Mouse (Mus musculus): ENCODE results near the gene Erich4.
"Not testable (repeated sequence)": the region's sequence is repeated elsewhere in the genome, so short reads cannot be mapped to it uniquely, and the experiment has no call there.

The Erich4 gene

DNA sequence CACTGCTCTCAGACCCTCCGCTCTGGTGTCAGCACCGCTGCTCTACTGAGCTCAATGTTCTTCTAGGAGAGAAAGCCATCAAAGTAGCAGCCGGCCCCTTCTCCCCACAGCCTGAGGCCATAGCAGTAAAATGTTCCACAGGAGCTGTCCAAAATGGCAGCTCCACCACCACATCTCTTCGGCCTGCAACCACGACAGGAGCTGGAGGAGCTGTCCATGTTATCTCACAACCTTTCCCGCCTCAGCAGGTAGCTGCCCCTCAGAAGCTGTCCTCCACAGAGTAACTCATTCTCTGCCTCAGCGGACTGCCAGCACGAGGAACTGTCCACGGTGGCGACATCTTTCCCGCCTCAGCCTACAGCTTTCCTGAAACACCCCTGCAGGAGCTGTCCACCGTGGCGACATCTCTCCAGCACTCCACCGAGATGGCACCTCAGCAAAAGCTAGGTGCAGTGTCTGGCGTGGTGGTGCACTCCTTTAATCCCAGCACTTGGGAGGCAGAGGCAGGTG lies 33.3 kb downstream of the Erich4 start:
- DNase-seq (ENCODE audit: extremely low read depth, low read depth, low spot score), result no peak

DNA sequence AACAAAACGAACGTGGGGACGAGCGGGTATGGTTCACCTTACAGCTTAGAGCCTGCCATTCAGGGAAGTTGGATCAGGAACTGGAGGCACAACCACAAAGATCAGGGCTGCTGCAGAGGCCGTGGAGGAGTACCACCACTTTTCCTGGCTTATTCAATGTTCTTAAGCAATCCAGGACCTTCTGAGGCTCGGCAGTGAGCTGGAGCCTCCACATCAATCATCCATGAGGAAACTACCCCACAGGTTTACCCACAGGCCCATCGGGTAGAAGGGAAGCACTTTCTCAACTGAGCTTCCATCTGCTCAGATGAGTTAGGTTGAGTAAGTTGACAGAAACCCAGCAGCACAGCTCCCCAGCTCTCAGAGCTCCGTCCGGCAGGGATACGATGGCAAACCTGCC lies 36.3 kb downstream of the Erich4 start:
- no peak for DNase-seq (ENCODE audit: extremely low read depth, low read depth, low spot score)

DNA sequence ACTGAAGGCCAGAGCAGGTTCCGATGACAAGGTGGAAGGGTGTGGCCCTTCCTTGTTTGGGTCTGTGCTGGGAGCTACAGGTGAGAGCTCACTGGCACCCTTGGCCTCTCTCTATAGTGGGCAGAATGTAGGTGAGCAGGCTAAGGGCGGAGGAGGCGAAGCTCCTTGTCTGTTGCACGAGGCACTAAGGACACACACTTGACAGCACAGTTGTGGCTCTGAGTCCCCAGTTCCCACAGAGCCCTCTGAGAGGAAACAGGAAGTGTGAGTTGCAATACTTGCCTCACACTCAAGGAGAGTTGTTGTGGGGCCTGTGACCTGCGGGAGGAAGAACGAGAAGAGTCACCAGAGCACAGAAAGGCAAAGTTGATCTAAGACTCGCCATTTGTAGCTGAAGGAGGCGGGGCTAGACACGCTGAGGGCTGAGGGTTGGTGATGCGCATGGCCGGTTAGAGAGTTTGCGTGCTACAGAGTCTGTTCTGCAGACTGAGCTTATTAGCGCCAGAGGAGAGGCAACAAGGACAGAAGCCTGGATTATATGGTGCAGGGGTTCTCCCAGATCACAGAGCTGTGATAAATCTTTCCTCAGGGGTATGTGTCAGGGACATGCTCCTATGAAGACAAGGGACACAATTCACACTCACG lies 38.8 kb downstream of the Erich4 start:
- not testable (repeated sequence) for DNase-seq (ENCODE audit: extremely low read depth, low read depth, low spot score)

DNA sequence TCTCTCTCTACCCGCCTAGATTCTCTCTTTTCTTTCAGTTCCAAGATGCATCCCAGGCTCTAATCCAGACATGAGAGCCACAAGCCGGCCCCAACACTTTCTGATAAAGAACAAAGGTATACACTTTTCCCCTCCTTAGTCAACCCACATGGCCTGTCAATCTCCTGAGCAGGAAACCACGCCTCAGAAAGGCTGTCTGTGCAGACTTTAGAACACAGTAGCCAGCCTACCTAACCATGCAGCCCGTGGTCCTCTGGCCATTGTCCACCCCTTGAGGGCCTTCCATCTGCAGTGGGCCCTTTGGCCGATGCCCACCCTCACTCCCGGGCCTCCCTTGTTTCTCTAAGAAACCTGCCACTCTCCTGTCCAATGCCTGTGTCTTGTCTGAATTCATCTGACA lies 39.4 kb downstream of the Erich4 start:
- not testable (repeated sequence) for DNase-seq (ENCODE audit: extremely low read depth, low read depth, low spot score)

DNA sequence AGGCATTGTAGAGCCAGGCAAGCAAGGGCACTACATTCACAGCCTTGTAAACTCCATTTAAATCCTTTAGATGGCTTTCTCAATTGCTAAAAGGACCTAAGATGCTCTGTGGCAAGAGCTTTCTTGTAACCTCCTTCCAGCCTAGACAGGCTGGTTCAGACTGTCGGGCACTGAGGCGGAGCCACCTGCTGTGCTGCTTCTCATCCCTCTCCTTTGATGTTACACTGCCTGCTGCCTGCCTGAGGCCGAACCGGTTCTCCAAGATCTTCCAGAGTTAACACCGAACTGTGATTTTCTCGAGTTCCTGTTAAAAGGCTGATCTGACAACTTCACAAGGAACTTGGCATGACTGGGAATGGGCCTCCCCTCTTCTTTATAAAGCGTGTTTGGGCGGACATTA lies 39.8 kb downstream of the Erich4 start:
- peak; percentile 16 for DNase-seq (ENCODE audit: extremely low read depth, low read depth, low spot score)

DNA sequence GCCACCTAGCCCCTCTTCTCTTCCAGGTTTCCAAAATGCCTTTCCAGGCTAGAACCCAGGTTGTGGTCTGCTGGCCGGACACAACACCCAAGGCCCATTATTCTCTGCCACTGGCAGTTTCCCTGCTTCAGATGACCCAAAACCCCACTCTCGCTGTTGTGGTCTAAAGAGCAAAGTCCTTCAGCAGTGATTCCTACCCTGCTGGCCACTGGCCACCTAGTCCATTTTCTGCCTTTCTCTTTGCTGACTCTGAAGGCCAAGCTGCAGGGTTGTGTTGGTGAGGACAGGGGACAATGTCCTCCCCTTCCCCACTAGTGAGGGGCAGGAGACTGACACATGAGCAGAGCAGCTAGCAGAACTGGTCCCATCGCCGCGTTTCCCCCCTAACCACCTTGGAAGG lies 40.6 kb downstream of the Erich4 start:
- DNase-seq (ENCODE audit: extremely low read depth, low read depth, low spot score), result no peak

DNA sequence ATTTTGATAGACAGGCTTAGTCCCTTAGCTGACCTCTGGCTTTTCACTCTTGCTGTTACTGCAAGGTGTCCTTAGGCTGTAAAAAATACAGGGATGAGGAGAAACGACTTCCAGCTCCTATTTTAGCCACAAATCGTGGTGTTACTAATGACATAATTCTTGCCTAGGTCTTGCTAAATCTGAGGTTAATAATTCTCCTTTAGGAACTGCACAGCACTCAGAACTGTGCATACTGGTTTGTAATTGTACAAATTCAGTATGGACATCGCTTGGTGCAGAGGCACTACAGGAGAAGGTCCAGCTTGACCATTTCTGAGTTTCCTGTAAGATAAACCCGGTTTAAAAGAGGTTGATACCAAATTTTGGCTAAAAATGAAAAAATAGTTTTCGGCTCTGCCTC lies 41.9 kb downstream of the Erich4 start:
- not testable (repeated sequence) for DNase-seq (ENCODE audit: extremely low read depth, low read depth, low spot score)

DNA sequence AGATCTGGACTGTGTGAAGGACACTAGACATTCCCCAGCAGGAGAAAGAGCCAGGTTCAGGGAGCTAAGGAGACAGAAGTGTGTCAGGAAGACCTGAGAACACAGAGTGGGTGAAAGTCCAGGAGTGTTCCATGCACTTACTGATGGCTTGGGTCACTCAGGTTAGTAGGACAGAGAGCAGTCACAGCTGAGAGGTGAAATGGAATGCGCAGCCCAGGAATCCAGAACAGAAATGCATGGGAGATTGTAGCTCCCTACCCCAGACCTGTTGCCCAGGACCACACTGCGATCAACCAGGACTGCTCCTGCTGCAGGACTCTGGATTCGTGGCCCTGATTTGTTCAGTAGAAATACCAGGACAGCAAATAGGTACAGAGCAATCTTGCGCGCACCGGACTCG lies 47.0 kb downstream of the Erich4 start:
- no peak for DNase-seq (ENCODE audit: extremely low read depth, low read depth, low spot score)
